28 mouse cellular contexts compared by ENCODE assay signal in the genomic region with DNA sequence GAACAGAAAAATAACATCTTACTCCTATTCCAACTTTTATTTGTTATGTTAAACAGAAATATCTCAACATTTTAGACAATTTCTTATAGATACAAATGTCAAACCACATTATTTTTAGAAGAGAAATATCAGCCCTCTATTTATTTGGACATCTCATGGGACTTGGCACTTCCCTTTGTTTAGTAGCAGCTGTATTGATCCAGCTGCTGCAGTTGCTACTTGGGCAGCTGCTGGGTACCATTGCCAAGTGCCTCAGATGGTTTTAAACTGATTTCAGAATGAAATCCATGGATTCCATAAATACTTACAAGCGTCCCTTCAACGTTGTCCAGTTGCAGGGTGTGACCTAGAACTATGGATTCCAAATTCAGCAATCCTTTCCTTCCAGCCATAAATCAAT.
DNase-seq lines count a peak whose midpoint lies in the region; ATAC-seq and TF ChIP-seq lines count a peak whose summit lies in the region.
"Had no signal": no experiment of that assay in that cellular context is flagged by ENCODE, and none has a peak within 500 bp of the region (broad histone marks: within the 10 kb centered on the region; RNA-seq: fewer than 3 reads in every experiment).

No protein-coding gene starts in this region.

- H3K36me3 ChIP-seq in lung, embryonic 14.5 days (ENCODE audit: insufficient read depth): no peaks in the 10 kb centered on the region
- H3K36me3 ChIP-seq: embryonic facial prominence, embryonic 15.5 days; heart, embryonic 12.5 days; heart, embryonic 15.5 days; hindbrain, embryonic 10.5 days had no signal

- no peak overlapping the region for H3K4me2 ChIP-seq in lung, embryonic 14.5 days
- H3K4me2 ChIP-seq: embryonic facial prominence, embryonic 15.5 days; heart, embryonic 12.5 days; heart, embryonic 15.5 days; hindbrain, embryonic 14.5 days had no signal

- H3K4me1 ChIP-seq in lung, embryonic 14.5 days (ENCODE audit: insufficient read depth): peaks cover 2% of the 10 kb centered on the region; the same call in 1 of the 2 replicates
- H3K4me1 ChIP-seq in lung, adult 2 months (ENCODE audit: control insufficient read depth, insufficient read depth, low read length): no peaks in the 10 kb centered on the region
- H3K4me1 ChIP-seq: embryonic facial prominence, embryonic 15.5 days; heart, embryonic 12.5 days; heart, embryonic 15.5 days; hindbrain, embryonic 10.5 days had no signal

- no peaks in the 10 kb centered on the region for H3K9me3 ChIP-seq in lung, embryonic 14.5 days (ENCODE audit: low read depth, low read length)
- H3K9me3 ChIP-seq: embryonic facial prominence, embryonic 15.5 days; heart, embryonic 12.5 days; heart, embryonic 15.5 days; hindbrain, embryonic 10.5 days had no signal

- no peak overlapping the region for H3K27ac ChIP-seq in lung, embryonic 14.5 days (ENCODE audit: low read depth)
- H3K27ac ChIP-seq in gastrocnemius, adult 2 months: no peak overlapping the region
- H3K27ac ChIP-seq: embryonic facial prominence, embryonic 15.5 days; heart, embryonic 15.5 days; hindbrain, embryonic 10.5 days; hindbrain, embryonic 14.5 days; hindbrain, postnatal 0 days had no signal

- DNase-seq in lung, embryonic 14.5 days: peak; percentile 48
- DNase-seq in lung, postnatal 25 days (ENCODE audit: low spot score): no peak
- peak; percentile 9 for DNase-seq in lung, postnatal 36 days
- DNase-seq in lung, adult 2 months: no peak
- peak; percentile 68 for DNase-seq in adipocyte (ENCODE audit: low spot score)
- no peak for DNase-seq in gastrocnemius, adult 2 months
- no peak for DNase-seq in adrenal gland, postnatal 4 days (ENCODE audit: low spot score in 2 of 2)
- DNase-seq: adrenal gland, adult 2 months; adrenal gland, postnatal 14 days; cerebellum, adult 11-12 months; cerebellum, adult 8-10 months; cerebellum, postnatal 10 days; cerebellum, postnatal 36 days; embryo, embryonic 11 days; forebrain, postnatal 0 days; gastrocnemius, postnatal 25 days; heart, adult 18-20 months; heart, postnatal 10 days; heart, postnatal 36 days had no signal

- intact Hi-C loops in gastrocnemius, adult 2 months (cut with DNase I): no loop called here

- H3K9ac ChIP-seq in lung, embryonic 14.5 days: no peak overlapping the region
- H3K9ac ChIP-seq: embryonic facial prominence, embryonic 15.5 days; forebrain, postnatal 0 days; heart, embryonic 12.5 days; heart, embryonic 15.5 days; hindbrain, embryonic 14.5 days had no signal

- 23% methylated on average over 2 of the region's 2 CpGs for WGBS in lung, embryonic 14.5 days
- 42% methylated on average over 2 of the region's 2 CpGs for WGBS in lung, adult 2 months

- no peak for ATAC-seq in lung, embryonic 14.5 days (ENCODE audit: insufficient read depth)
- ATAC-seq: forebrain, embryonic 14.5 days; forebrain, postnatal 0 days; hindbrain, postnatal 0 days; inflammation-experienced regulatory T-cells, adult 6 months; Patski had no signal

- no peak for TF ChIP-seq CTCF in lung, embryonic 14.5 days (IDR thresholded peaks at IDR 0.05; ENCODE audit: low read depth)
- TF ChIP-seq CTCF in lung, adult 2 months (IDR thresholded peaks at IDR 0.05; ENCODE audit: insufficient read depth, low read length): no peak
- TF ChIP-seq CTCF in gastrocnemius, adult 2 months (IDR thresholded peaks at IDR 0.05): no peak

- H3K27me3 ChIP-seq in lung, embryonic 14.5 days (ENCODE audit: insufficient read depth, low read length): no peaks in the 10 kb centered on the region
- H3K27me3 ChIP-seq: embryonic facial prominence, embryonic 15.5 days; heart, embryonic 12.5 days; heart, embryonic 15.5 days; Patski had no signal

- no peak overlapping the region for H3K4me3 ChIP-seq in lung, embryonic 14.5 days (ENCODE audit: low read depth, low read length)
- H3K4me3 ChIP-seq in lung, adult 2 months (replicated peaks; ENCODE audit: extremely low read depth, low read depth, low read length): no peak overlapping the region
- no peak overlapping the region for H3K4me3 ChIP-seq in gastrocnemius, adult 2 months
- H3K4me3 ChIP-seq: embryonic facial prominence, embryonic 15.5 days; heart, embryonic 12.5 days; heart, embryonic 15.5 days; hindbrain, embryonic 10.5 days had no signal

- no peak for TF ChIP-seq POLR2A in lung, adult 2 months (IDR thresholded peaks at IDR 0.05; ENCODE audit: borderline replicate concordance, extremely low read depth, low read depth, low read length)

Comparison
In these comparisons a context has a peak if more than half of its experiments do, and no peak if none do; other contexts are left out.
1. DNase-seq: peak in lung, embryonic 14.5 days (single experiment), lung, postnatal 36 days (single experiment) and adipocyte (single experiment); none in lung, postnatal 25 days (single experiment), lung, adult 2 months (single experiment), gastrocnemius, adult 2 months (single experiment) and adrenal gland, postnatal 4 days (0 of 2).